Mouse (Mus musculus) liver, postnatal 0 days (tissue): ENCODE measurements around the gene Uhrf2. TPM values are rescaled to one million over a fixed set of nuclear protein-coding genes. Genes with fewer than 3 reads are reported as not detected.

ENCODE experiments used
- ATAC-seq: fragments of 200-750 bp; cut with Nextera tagmentation; 2 replicates; pipeline ENCODE4 v1.8.0; 2017; ENCODE audit warnings: mild to moderate bottlenecking, moderate library complexity
- DNase-seq: peaks from one replicate; pipeline ENCODE4 v3.0.0-alpha.2; 2016
- H3K27ac ChIP-seq: fragments of 300-500 bp; sonication (generic); 2 replicates; pipeline ENCODE4 v1.5.1; 2014; ENCODE audit warnings: antibody characterized with exemption, moderate library complexity, mild to moderate bottlenecking, low read depth
- H3K27me3 ChIP-seq: fragments of 300-500 bp; sonication (generic); 2 replicates; pipeline ENCODE4 v1.6.1; 2014; ENCODE audit warnings: low read length, control low read depth, mixed read lengths; ENCODE audit not compliant: insufficient read depth
- H3K36me3 ChIP-seq: fragments of 300-500 bp; sonication (generic); replicated peaks from 2 replicates; pipeline ENCODE4 v1.6.1; 2014; ENCODE audit warnings: mild to moderate bottlenecking, control low read depth, low read length, moderate library complexity, mixed read lengths; ENCODE audit not compliant: insufficient read depth
- H3K4me1 ChIP-seq: fragments of 300-500 bp; sonication (generic); 2 replicates; pipeline ENCODE4 v1.6.1; 2014; ENCODE audit warnings: antibody characterized with exemption, mild to moderate bottlenecking, control low read depth; ENCODE audit not compliant: insufficient read depth
- H3K4me2 ChIP-seq: fragments of 300-500 bp; sonication (generic); 2 replicates; pipeline ENCODE4 v1.6.1; 2014; ENCODE audit warnings: low read depth, mild to moderate bottlenecking, low read length, moderate library complexity, mixed read lengths
- H3K4me3 ChIP-seq: fragments of 300-500 bp; sonication (generic); 2 replicates; pipeline ENCODE4 v1.5.1; 2014; ENCODE audit warnings: low read depth, low read length
- H3K9ac ChIP-seq: fragments of 300-500 bp; sonication (generic); replicated peaks from 2 replicates; pipeline ENCODE4 v1.6.1; 2014; ENCODE audit warnings: mild to moderate bottlenecking, moderate library complexity
- H3K9me3 ChIP-seq: fragments of 300-500 bp; sonication (generic); 2 replicates; pipeline ENCODE4 v1.6.1; 2016; ENCODE audit warnings: mild to moderate bottlenecking, control low read depth, low read length, mixed read lengths
- CTCF ChIP-seq: sonication (generic); IDR thresholded peaks from 2 replicates; pipeline ENCODE4 v1.5.1; 2016; ENCODE audit warnings: antibody characterized with exemption, low read depth
- EP300 ChIP-seq: IDR thresholded peaks from 2 replicates; pipeline ENCODE4 v1.6.1; 2016; ENCODE audit warnings: antibody characterized with exemption, low read depth, mild to moderate bottlenecking
- WGBS: fragments of 180-500 bp; shearing (Covaris S2); extraction: QIAGEN DNeasy Blood & Tissue Kit; methylation state at CpG from one replicate; pipeline ENCODE4 v1.1.7; 2014; ENCODE audit not compliant: insufficient replicate concordance; 5-methylcytosine and 5-hydroxymethylcytosine counted together
- polyA plus RNA-seq: library from polyadenylated mRNA; unstranded; fragments of >200 nt; fragmentation: Nextera tagmentation; extraction: Ambion mirVana; gene quantifications from 2 replicates; pipeline ENCODE4 v1.2.1, GENCODE M21; 2015

Gene Uhrf2
- polyA plus RNA-seq, 1 experiment from 2014 or later = 19.8 TPM

DNA sequence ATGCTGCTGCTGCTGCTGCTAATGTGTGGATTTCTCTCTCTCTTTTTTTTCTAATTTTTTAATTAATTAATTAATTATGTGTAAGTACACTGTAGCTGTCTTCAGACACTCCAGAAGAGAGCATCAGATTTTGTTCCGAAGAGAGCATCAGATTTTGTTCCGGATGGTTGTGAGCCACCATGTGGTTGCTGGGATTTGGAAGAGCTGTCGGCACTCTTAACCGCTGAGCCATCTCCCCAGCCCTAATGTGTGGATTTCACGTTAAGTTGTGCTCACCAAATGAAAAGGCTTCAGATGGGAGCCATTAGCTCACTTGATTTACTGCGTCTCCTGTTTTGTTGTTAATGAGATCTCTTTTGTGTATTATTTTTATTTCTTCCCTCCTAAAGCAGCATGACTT is 59.9 kb downstream of the Uhrf2 start:
- no peak overlapping the region for H3K4me2 ChIP-seq
- peaks cover 82% of the 10 kb centered on the region for H3K36me3 ChIP-seq

GRCm38 (mm10) chr19:30091644-30092295 is 61.5 kb downstream of the Uhrf2 start:
- H3K4me1 ChIP-seq = no peaks in the 10 kb centered on the region
- WGBS = 91% methylated on average over 12 of the region's 12 CpGs

More for the DNA sequence above, 59.9 kb downstream of the Uhrf2 start:
- 91% methylated on average over 6 of the region's 6 CpGs for WGBS
- no peak for ATAC-seq
- Histone ChIP-seq H3K4me1 (no peaks in the 10 kb centered on the region), H3K9ac (no peak overlapping the region), H3K27ac (no peak overlapping the region), H3K27me3 (no peaks in the 10 kb centered on the region), H3K4me3 (no peak overlapping the region), H3K9me3 (no peaks in the 10 kb centered on the region)
- no peak for TF ChIP-seq CTCF
- no peak for TF ChIP-seq EP300
- no peak for DNase-seq

GRCm38 (mm10) chr19:30096186-30096585 is 65.9 kb downstream of the Uhrf2 start:
- ATAC-seq = no peak

More at GRCm38 (mm10) chr19:30091644-30092295, 61.5 kb downstream of the Uhrf2 start:
- H3K4me3 ChIP-seq = no peak overlapping the region
- no peak overlapping the region for H3K9ac ChIP-seq
- DNase-seq = no peak
- H3K27ac ChIP-seq = no peak overlapping the region
- no peak for ATAC-seq
- H3K9me3 ChIP-seq = no peaks in the 10 kb centered on the region
- peaks cover 78% of the 10 kb centered on the region for H3K36me3 ChIP-seq
- no peaks in the 10 kb centered on the region for H3K27me3 ChIP-seq
- no peak overlapping the region for H3K4me2 ChIP-seq
- no peak for TF ChIP-seq CTCF
- TF ChIP-seq EP300 = no peak

GRCm38 (mm10) chr19:30097039-30097438 is 66.7 kb downstream of the Uhrf2 start:
- no peak for DNase-seq
- H3K27me3 ChIP-seq = no peaks in the 10 kb centered on the region
- H3K4me3 ChIP-seq = no peak overlapping the region
- 90% methylated on average over 4 of the region's 4 CpGs for WGBS
- H3K36me3 ChIP-seq = peaks cover 62% of the 10 kb centered on the region
- H3K9ac ChIP-seq = no peak overlapping the region
- H3K4me1 ChIP-seq = no peaks in the 10 kb centered on the region
- no peak overlapping the region for H3K27ac ChIP-seq
- no peak for ATAC-seq
- H3K9me3 ChIP-seq = no peaks in the 10 kb centered on the region
- no peak overlapping the region for H3K4me2 ChIP-seq
- TF ChIP-seq CTCF (no peak), EP300 (no peak)

More at GRCm38 (mm10) chr19:30096186-30096585, 65.9 kb downstream of the Uhrf2 start:
- Histone ChIP-seq H3K27me3 (no peaks in the 10 kb centered on the region), H3K4me3 (no peak overlapping the region), H3K4me2 (no peak overlapping the region), H3K9me3 (no peaks in the 10 kb centered on the region), H3K36me3 (peaks cover 71% of the 10 kb centered on the region), H3K27ac (no peak overlapping the region), H3K4me1 (no peaks in the 10 kb centered on the region), H3K9ac (no peak overlapping the region)
- TF ChIP-seq EP300 (no peak), CTCF (no peak)
- no peak for DNase-seq
- 83% methylated on average over 3 of the region's 3 CpGs for WGBS

DNA sequence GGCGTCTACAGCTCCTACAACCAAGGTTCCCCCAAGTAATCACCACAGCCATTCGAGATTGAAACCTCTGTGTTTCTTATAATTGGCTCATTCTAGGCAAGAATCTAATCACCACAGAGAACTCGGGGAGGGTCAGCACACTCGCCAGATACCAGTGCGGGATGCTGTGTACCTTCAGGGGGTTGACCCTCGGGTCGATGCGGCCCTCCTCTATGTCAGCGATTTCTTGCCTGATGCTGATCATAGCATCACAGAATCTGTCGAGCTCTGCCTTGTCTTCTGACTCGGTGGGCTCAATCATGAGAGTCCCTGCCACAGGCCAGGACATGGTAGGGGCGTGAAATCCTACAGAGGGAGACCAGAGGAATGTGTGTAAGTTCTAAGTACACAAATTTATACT is 70.3 kb downstream of the Uhrf2 start:
- Histone ChIP-seq H3K4me2 (no peak overlapping the region), H3K9me3 (no peaks in the 10 kb centered on the region), H3K4me1 (no peaks in the 10 kb centered on the region), H3K4me3 (no peak overlapping the region), H3K27ac (no peak overlapping the region), H3K27me3 (no peaks in the 10 kb centered on the region), H3K9ac (no peak overlapping the region), H3K36me3 (peaks cover 32% of the 10 kb centered on the region)
- no peak for DNase-seq
- no peak for ATAC-seq
- TF ChIP-seq CTCF = no peak
- no peak for TF ChIP-seq EP300
- WGBS = 87% methylated on average over 12 of the region's 12 CpGs

DNA sequence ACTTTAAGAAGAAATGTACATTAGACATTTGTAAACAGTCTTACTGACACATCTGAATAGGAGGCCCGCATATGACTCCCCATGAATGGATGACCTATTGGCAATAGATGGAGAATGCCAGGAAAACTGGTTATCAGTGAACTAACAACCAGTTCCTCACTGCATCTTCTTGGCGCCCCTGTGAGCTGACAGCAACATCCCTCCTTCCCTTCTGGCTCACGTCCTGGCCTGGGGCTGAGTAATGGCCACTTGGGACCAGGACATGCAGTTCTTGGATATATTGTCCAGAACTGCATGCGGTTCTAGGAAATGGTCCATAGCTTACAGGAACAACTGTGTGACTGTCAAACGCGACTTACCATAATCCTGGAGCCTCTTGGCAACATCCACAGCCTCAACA is 72.3 kb downstream of the Uhrf2 start:
- H3K27ac ChIP-seq = no peak overlapping the region
- 80% methylated on average over 6 of the region's 6 CpGs for WGBS
- H3K9ac ChIP-seq = no peak overlapping the region
- no peaks in the 10 kb centered on the region for H3K27me3 ChIP-seq
- H3K4me1 ChIP-seq = peaks cover 2% of the 10 kb centered on the region; the same call in 1 of the 2 replicates
- H3K36me3 ChIP-seq = peaks cover 21% of the 10 kb centered on the region
- no peak overlapping the region for H3K4me3 ChIP-seq
- TF ChIP-seq CTCF (no peak), EP300 (no peak)
- no peak overlapping the region for H3K4me2 ChIP-seq
- DNase-seq = no peak
- no peak for ATAC-seq
- no peaks in the 10 kb centered on the region for H3K9me3 ChIP-seq
